Mouse (Mus musculus) CD4-positive helper T cell, adult 2 months (primary cell): ENCODE results near the gene Irf8.

Source experiments
- DNase-seq: peaks from one replicate; pipeline ENCODE4 v3.0.0-alpha.2; 2012; ENCODE audit warnings: low read depth, missing footprints, low spot score

Gene Irf8

DNA sequence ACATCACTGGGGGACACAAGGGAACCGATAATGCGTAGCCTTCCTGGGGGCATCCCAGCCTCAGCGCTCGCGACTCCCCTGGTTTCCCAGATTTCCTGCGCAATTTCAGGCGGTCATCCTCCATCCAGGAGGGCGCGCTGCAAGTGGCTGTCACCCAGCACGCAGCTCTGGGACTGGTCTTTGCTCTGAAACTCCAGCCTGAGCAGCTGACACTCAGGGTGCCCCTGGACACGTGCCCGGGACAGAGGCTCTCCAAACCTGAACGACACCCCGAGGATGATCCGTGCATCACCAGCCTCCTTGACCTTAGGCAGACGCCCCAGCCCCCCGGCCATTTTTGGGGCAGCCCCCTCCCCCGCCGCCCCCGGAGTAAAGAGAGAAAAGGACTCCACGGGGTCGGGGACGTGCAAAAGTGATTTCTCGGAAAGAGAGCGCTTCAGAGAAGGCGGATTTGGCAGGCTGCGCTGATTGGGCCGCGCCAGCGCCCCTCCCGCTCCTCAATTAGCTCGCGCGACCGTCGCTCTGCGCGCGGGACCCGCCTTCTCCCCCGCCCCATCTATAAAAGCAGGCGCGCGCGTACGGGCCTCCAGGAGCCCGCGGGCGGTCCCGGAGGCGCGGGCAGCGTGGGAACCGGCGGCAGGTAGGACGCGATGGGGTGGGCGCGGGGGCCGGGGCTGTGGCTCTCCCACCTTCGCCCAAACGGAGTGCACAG, at the start of gene Irf8:
Gene Irf8, plus strand, starts transcription at position 589 of the 712 bp plus-strand sequence.
- peak; percentile 93 for DNase-seq

DNA sequence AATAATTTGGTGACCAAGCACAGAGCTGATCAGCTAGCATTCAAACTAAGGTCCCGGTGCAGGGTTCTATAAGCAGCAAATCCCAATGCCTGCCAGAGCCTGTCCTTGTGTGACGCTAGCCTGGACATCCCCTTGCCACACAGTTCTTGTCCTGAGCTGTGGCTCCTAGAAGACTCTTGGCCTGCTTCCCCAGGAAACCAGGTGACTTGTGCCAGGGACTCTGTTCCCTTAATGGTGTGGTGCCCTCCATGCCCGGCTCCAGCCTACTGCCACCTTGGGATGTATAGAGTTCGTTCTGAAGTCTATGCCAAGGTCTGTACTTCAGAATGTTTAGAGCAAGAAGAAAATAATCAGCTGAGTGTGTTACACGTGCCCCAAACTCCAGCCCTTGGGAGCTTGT, 49.6 kb upstream of the Irf8 start:
- no peak for DNase-seq

DNA sequence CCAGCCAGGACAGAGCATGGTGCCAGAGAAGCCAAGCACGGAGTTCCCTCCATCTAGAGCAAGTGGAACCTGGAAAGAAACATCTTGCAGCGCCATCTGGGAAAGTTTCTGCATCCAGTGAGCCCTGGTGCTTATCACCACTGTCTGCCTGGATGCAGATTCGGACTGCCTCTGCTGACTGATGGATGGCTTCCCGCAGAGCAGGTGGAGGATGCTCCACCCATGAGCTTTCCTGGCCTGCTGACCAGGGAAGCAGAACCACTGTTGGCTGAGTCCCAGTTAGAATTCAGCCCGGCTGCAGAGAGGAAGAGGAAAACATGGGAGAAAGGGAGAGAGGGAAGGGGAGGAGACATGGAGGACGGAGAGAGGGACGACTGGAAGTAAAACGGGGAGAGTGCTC, 48.4 kb upstream of the Irf8 start:
- no peak for DNase-seq

DNA sequence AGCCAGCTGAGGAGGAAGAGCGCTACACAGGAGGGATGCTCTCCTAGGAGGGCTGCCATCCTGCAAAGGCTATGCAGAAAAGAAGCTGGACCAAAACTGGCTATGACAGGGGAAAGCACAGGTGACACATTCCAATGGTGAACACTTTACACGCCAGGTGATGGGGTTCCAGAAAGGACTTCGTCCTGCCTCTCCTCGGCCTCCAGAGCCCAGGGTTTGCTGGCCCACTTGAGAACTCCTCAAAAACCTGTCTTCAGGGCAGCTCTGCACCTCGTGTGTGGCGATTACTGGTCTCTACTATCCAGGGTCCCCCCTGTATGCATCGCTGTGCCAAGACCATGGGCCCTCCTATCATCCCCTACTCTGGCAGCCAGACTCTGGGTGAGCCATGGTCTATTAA, 47.6 kb upstream of the Irf8 start:
- DNase-seq: no peak

DNA sequence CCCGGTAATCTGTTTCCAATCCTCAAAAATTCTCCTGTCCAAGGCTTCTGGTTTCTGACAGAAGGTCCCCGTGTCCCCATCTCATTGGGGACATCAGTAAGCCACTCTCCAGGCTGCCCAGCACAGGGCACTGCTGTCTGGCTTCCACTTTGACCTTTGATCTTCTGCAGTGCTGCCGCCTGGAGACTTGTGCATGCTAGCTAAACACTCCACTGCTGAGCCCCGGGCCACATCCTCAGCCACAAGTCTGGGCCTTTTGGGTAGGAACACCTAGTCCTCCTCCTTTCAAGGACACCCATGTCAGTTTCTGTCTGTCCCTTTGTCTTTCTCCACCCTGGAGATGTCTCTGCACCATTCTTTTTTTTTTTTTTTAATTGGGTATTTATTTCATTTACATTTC, 43.2 kb upstream of the Irf8 start:
- no peak for DNase-seq

DNA sequence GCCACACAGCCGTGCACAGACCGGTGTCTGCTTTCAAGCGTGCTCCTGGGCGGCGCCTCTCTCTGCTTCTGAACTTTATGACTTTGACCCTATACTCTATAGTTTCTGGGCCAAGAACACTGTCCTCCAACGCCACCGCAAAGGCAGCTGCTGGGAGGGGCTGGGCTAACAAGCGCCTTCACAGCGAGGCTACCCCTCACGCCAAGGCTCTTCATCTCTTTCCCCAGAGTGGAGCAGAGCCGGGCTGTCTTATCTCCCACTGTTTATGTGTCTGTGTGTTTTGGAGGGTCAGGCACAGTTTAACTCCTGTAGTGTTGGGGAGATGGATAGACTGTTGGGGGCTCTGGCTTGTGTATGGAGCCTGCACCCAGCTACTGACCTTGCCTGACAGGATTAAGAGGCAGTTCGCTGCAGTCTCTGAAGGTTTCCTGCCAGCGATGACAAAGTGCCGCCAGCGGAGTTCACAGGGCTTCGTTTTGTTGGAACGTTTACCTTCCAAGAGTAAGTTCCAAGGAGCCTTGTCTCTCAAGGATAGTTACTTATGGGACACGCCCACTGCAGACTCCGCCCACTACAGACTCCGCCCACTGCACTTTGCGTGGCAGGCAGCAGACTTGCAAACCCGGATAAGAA, 42.2 kb upstream of the Irf8 start:
- DNase-seq: peak; percentile 52

DNA sequence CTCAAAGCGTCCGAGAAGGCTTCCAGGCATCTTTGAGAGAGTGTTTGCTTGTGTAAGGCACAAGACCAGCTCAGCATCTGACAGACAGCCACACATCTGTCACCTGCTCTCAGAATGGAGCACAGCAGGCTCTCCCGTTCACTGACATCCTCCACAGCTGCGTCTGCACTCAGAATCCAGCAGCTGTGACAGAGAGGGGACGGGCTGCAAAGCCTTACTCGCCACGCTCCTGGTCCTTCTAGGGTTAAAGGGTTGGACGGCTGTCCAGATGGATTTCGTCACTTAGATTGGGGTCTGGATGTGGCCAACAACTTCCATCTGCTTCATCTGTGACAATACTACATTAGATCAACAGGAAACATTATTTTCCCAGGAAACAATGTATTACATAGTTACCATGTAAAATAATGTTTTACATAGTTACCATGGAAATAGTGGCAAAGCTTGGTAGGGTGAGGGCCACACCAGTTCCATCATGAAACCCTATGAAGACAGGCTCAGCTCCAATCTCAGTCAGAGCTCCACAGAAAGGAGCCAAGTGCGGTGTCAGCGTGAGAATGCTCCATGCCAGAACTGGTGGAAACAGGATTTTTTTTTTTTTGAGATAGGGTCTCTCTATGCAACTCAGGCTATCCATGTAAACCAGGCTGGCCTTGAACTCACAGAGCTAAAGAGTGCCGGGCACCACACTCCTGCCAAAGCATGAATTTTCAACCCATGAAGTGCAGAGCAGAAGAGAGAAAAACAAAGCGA, 39.6 kb upstream of the Irf8 start:
- no peak for DNase-seq

DNA sequence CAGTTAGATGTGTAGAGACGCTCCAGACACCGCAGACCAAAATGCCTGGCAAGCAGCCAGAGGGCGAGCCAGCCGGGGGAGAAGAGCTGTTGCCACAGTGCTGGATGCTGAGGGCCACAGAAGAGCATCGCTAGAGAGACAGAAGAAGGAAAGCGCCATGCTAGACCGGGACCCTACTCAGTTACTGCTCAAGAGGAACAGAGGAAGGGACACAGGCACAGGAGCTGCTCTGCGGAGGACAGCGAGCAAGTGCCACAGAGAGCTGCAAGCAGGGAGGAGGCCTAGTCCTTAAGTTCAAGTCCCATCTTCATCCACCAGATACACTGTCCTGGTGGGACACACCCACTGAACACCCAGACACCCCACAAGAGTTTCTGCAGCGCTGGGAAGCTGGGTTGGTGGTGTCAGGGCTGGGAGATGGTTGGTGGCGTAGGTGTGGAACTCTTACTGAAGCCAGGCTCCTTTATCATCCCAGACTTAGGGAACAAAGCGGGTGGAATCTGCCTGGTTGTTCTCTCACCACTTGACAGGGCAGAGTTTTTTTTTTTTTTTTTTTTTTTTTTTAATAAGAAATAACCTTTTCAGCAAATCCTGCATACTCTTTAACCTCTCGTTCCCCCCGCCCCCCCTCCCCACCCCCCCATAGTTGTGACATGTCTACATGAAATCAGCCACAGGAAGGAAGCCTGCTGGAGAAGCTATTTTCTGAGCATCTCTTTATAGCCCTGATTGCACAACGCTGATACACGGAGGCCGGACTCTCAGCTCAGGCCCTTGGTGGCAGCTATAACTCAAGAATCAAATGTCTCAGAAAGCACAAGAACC, 38.8 kb upstream of the Irf8 start:
- DNase-seq: peak; percentile 65

DNA sequence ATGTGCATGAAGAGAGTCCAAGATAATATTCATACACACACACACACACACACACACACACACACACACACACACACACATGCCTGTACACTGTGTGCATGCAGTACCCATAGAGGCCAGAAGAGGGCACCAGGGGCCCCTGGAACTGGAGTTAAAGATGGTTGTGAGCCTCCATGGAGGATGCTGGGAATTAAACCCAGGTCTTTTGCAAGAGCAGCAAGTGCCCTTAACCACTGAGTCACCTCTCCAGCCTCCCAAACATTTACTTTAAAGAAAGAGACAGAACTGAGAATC, 38.2 kb upstream of the Irf8 start:
- DNase-seq: peak; percentile 35

DNA sequence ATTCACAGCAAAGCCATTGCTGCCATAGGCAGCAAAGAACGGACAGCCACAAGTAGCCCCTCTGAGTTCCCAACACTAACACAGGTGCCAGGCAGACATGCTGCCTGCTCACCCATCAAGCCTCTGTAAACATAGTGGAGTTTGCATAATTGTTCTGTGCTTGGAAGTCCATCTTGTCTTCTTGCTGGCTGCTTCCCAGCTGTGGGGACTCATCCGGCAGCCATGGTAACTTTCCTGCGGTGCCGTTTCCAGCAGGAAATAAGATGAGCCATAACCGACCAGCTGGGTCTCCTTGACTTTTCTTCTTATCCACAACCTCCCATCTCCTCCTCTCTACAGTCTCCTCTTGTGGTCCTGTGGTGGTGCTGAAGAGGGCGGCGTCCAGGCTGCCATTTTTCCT, 37.7 kb upstream of the Irf8 start:
- DNase-seq: no peak

DNA sequence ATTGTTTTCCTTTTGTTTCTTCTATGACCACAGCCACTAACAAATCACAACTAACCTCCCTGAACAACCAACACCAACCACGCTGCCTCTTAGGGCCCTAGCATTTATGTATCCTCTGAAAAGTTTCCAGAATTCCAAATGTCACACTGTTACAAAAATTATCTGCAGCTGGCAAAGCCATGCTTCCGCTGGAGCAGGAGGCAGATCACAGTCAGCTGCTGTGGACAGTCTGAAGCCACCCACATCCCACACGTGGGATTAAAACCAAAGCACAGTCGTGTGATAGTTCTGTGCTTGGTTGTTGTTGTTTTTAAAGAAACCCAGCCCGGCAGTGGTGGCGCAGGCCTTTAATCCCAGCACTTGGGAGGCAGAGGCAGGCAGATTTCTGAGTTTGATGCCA, 37.1 kb upstream of the Irf8 start:
- peak; percentile 18 for DNase-seq

DNA sequence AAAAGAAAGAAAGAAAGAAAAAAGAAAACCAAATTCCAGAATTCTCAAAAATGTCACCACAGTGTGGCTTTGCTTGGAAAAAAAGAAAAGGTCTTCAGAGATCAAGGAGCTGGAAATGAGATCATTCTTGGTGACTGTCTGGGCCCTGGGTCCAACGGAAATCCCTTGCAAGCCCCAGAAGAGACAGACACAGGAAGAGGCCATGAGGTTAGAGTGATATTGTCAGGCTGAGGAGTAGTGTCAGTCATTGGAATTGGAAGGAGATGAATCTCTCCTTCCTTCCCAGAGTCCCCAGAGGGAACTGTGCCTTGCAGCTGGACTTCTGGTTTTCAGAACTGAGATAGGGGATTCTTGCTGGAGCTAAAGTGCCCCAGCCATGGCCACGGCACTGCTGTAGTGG, 36.6 kb upstream of the Irf8 start:
- peak; percentile 41 for DNase-seq

DNA sequence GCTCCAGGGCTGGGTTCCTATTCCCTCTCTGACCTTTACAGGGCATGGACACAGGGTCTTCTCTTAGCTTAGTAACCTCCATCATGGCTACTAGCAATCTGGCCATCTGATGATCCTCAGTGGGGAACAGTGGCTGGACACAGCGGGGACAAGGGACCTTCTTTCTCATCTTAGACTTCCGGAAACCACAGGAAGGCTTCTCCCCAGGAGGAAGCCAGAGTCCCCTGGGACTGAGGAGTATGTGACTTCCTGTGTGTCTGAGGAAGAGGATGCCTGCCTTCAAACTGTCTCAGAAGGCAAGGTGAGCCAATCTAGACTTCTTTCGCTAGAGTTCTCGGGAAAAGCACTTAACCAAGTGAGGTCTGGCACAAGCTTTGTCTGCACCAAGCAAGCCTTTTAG, 36.1 kb upstream of the Irf8 start:
- DNase-seq: no peak

DNA sequence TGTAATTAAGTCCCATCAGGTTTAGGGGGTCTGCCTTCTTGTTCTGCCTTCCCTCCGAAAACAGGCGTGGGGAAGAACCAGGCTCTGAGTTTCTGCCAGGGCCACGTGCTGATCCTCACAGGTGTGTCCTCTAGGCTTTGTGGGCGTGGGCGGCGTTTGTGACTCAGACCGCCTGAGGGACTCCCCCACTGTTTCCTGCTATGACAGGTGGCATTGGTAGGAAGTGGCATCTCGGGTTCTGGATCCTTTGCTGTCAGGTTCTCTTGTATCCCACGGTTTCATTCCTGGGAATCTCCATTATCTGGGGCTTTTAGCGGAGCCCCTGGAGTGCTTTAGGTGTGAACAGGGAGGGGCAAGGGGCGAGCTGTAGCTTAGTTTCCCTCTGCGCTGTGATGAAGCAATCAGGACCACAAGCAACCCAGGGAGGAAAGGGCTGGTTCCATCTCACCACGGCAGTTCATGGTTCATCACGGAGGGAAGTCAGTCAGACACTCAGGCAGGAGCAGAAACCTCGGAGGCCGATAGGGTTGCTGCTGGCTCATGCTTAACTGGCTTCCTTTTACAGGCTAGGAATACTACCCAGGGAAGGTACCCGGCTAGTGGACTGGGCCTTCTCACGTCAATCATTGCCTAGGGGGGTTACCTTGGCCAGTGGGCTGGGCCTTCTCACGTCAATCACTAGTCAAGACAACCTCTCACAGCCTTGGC, 34.2 kb upstream of the Irf8 start:
- peak; percentile 88 for DNase-seq

DNA sequence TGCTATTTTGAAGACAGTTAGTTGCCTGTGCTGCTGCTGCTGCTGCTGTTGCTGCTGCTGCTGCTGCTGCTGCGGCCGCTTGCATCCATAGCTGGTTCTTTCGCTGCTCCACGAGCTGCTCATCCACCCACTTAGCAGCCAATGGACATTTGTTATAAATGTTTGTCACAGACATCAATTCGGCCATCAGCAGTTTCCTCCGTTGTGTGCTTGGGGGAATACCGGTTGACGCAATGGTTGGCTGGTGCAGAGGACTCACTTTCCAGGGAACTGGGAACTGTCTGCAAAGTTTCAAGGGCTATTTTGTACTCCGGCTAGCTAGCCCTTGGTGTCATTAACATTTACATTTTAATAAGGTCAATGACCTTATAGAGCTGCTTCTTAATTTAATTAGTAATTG, 32.0 kb upstream of the Irf8 start:
- DNase-seq: no peak

DNA sequence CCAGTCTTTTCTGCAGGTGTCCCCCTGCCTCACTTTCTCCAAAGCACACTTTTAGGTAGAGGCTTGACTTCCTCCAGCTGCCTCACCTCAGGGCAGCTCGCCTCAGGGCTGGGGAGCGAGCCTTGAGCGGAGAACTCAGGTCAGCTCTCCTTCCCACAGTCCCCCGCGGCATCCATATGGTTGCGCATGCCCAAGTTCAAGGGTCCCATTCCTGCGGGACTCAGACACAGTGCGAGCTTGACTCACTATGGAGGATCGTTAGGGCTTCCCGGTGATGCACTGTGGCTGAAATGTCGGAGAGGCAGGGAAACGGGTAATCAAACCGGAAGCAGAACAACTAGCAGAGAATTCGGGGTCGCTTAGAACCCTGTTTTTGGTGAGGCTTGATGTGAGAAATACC, 31.0 kb upstream of the Irf8 start:
- DNase-seq: no peak

DNA sequence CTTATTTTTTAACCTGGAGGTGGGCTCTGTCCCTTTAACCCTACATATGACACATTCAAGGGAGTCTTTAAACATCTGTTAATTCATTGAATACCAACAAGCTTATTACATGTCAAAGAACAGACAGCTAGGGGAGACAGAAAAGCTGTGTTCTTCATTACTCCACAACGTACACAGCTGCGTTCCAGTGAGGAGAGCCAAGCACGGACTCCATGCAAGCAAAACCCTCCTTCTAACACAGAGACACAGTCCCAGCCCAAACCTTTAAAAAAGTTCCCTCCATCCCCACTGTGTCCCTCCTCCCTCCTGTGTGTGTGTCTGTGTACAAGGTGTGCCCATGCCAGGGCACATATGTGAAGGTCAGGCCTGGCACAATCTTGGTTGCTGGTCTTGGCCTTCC, 30.0 kb upstream of the Irf8 start:
- DNase-seq: no peak

DNA sequence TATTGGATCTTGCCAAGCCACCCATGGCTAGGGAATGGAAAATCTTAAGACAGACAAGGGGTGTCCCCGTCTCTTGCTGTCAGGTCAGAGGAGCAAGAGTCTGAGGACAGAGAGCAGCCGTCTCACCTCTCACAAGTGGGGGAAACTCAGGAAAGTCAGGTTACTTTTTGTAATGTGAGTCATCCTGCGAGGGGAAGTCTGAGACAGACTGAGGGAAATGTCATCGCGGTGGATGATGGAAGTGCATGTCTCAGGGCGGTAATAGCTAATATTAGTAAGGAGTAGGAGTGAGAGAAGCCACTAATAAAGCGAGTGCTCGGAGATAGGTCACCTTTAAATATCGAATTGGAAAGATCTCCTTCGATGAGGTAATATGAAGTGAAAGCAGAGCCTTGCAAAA, 27.0 kb upstream of the Irf8 start:
- DNase-seq: no peak

DNA sequence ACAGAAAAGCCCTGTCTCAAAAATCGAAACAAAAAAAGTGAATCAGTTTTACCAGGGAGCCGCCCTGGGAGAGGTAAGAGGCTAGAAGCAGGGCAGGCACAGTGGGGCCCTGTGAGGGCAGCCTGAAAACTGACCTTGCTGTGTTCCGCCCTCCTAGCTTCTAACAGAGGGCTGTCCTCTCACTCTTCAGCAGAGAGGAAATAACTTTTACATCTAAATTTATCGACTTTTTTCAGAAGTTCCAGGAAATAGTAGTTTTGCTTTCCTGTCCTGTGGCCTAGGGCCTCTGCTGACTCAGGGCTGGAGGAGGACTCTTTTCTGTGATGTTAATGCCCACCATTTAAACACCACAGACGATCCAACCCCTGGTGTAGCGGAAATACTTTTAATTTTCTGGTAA, 21.0 kb upstream of the Irf8 start:
- peak; percentile 50 for DNase-seq

DNA sequence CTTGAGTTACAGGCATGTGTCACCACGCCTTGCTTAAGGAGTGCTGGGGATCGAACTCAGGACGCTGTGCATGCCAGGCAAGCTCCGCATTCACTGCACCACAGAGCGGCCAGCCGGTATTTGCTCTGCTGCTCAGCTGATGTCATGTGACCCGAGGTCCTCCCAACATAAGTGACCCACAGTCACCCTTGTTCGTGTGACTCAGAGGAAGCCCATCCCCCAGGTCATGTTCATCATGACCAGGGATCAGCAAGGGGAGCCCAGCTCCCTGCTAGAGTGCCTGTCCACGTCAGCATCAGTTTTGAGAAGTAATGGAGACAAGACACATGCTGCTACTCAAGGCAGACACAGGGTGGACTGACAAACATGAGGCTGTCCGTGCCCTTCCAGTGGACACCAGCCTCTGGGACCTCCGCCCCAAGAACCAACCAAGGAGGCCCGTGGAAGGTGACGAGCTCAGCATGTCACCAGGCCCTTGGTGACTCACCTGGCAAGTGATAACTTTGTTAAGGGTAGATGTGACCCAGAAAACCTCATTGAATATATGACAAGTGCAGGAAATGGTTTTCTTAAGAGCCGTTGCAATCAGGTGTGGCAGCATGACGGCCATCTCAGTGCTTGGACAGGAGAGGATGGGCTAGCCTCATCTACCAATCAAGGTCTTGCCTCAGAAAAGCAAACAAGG, 20.0 kb upstream of the Irf8 start:
- peak; percentile 30 for DNase-seq
